Mouse (Mus musculus) neural tube, embryonic 12.5 days (tissue): Measurements from ENCODE around the gene Slbp. TPM values are rescaled to one million over a fixed set of nuclear protein-coding genes. Genes with fewer than 3 reads are reported as not detected.

Experiments used
- ATAC-seq: fragments of 200-750 bp; cut with Nextera tagmentation; 2 replicates; pipeline ENCODE4 v1.8.0; 2017; ENCODE audit warnings: low read depth, mild to moderate bottlenecking, moderate TSS enrichment, moderate library complexity; ENCODE audit not compliant: low FRiP score
- H3K27ac ChIP-seq: fragments of 300-500 bp; sonication (generic); 2 replicates; pipeline ENCODE4 v1.5.1; 2016
- H3K27me3 ChIP-seq: fragments of 300-500 bp; sonication (generic); replicated peaks from 2 replicates; pipeline ENCODE4 v1.6.1; 2016; ENCODE audit warnings: mild to moderate bottlenecking
- H3K36me3 ChIP-seq: fragments of 300-500 bp; sonication (generic); 2 replicates; pipeline ENCODE4 v1.6.1; 2016; ENCODE audit warnings: mild to moderate bottlenecking
- H3K4me1 ChIP-seq: fragments of 300-500 bp; sonication (generic); 2 replicates; pipeline ENCODE4 v1.6.1; 2016
- H3K4me2 ChIP-seq: fragments of 300-500 bp; sonication (generic); replicated peaks from 2 replicates; pipeline ENCODE4 v1.6.1; 2016; ENCODE audit warnings: mild to moderate bottlenecking
- H3K4me3 ChIP-seq: fragments of 300-500 bp; sonication (generic); 2 replicates; pipeline ENCODE4 v1.5.1; 2016
- H3K9ac ChIP-seq: fragments of 300-500 bp; sonication (generic); 2 replicates; pipeline ENCODE4 v1.6.1; 2016; ENCODE audit warnings: mild to moderate bottlenecking
- H3K9me3 ChIP-seq: fragments of 300-500 bp; sonication (generic); 2 replicates; pipeline ENCODE4 v1.6.1; 2016; ENCODE audit warnings: mild to moderate bottlenecking
- WGBS: fragments of 180-500 bp; shearing (Covaris S2); methylation state at CpG from one replicate; pipeline ENCODE4 v1.1.7; 2016; 5-methylcytosine and 5-hydroxymethylcytosine counted together
- polyA plus RNA-seq: library from polyadenylated mRNA; unstranded; fragments of >200 nt; fragmentation: Nextera tagmentation; extraction: Ambion mirVana; gene quantifications from 2 replicates; pipeline ENCODE4 v1.2.1, GENCODE M21; 2016

The Slbp gene
- polyA plus RNA-seq, 1 experiment from 2014 or later = 184 TPM

GRCm38 (mm10) chr5:33614391-33614790 lies 38.0 kb downstream of the Slbp start:
- Histone ChIP-seq H3K27ac (no peak overlapping the region), H3K4me3 (no peak overlapping the region), H3K4me1 (no peaks in the 10 kb centered on the region), H3K9ac (no peak overlapping the region), H3K4me2 (no peak overlapping the region), H3K36me3 (peaks cover 23% of the 10 kb centered on the region; the same call in 1 of the 2 replicates), H3K9me3 (no peaks in the 10 kb centered on the region), H3K27me3 (no peaks in the 10 kb centered on the region)
- whole genome bisulfite sequencing = 94% methylated on average over 6 of the region's 6 CpGs
- ATAC-seq = no peak

- H3K4me2 ChIP-seq = no peak overlapping the region
- H3K9me3 ChIP-seq = no peaks in the 10 kb centered on the region
- no peak for ATAC-seq
- no peak overlapping the region for H3K9ac ChIP-seq
- no peaks in the 10 kb centered on the region for H3K4me1 ChIP-seq
- H3K27ac ChIP-seq = no peak overlapping the region
- H3K36me3 ChIP-seq = peaks cover 46% of the 10 kb centered on the region
- no peak overlapping the region for H3K4me3 ChIP-seq
- WGBS = 90% methylated on average over 1 of the region's 1 CpGs
- H3K27me3 ChIP-seq = no peaks in the 10 kb centered on the region
Observed at GRCm38 (mm10) chr5:33611795-33612194, 40.6 kb downstream of the Slbp start.

- Histone ChIP-seq H3K4me3 (no peak overlapping the region), H3K27ac (no peak overlapping the region), H3K4me2 (no peak overlapping the region), H3K36me3 (peaks cover 59% of the 10 kb centered on the region), H3K4me1 (no peaks in the 10 kb centered on the region), H3K9me3 (no peaks in the 10 kb centered on the region), H3K9ac (no peak overlapping the region), H3K27me3 (no peaks in the 10 kb centered on the region)
- ATAC-seq = no peak
- 91% methylated on average over 1 of the region's 1 CpGs for WGBS
Observed at GRCm38 (mm10) chr5:33609226-33609625, 43.1 kb downstream of the Slbp start.

DNA sequence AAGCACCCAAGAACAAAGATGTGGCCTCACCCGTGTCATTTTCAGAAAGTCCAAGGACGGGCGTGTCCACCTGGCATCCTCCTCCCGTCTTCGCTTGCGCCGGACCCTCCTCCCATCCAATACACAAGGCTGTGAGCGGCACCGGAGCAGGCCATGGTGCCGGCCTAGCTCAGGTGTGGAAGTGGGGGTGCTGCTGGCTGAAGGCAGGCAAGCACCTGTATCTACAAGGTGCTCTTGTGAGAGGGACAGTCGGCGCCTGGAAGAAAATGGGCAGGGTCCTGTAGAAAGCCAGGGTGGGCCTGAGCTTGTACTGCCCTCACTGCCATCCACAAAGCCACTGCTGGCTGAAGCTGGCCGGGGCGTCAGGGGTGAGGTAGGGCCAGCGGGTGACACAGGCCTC lies 44.9 kb downstream of the Slbp start:
- peaks cover 54% of the 10 kb centered on the region for H3K36me3 ChIP-seq

GRCm38 (mm10) chr5:33606631-33607030 lies 45.7 kb downstream of the Slbp start:
- 73% methylated on average over 7 of the region's 7 CpGs for WGBS
- Histone ChIP-seq H3K4me1 (no peaks in the 10 kb centered on the region), H3K27me3 (no peaks in the 10 kb centered on the region), H3K36me3 (peaks cover 47% of the 10 kb centered on the region), H3K4me3 (no peak overlapping the region), H3K9me3 (no peaks in the 10 kb centered on the region), H3K4me2 (no peak overlapping the region), H3K27ac (no peak overlapping the region), H3K9ac (no peak overlapping the region)
- ATAC-seq = no peak

More for the DNA sequence above, 44.9 kb downstream of the Slbp start:
- Histone ChIP-seq H3K4me2 (no peak overlapping the region), H3K9me3 (no peaks in the 10 kb centered on the region), H3K4me3 (no peak overlapping the region), H3K27ac (no peak overlapping the region), H3K4me1 (no peaks in the 10 kb centered on the region), H3K9ac (no peak overlapping the region), H3K27me3 (no peaks in the 10 kb centered on the region)
- 95% methylated on average over 15 of the region's 15 CpGs for WGBS
- no peak for ATAC-seq

- Histone ChIP-seq H3K27me3 (no peaks in the 10 kb centered on the region), H3K4me2 (no peak overlapping the region), H3K36me3 (peaks cover 51% of the 10 kb centered on the region), H3K9ac (no peak overlapping the region), H3K9me3 (no peaks in the 10 kb centered on the region), H3K27ac (no peak overlapping the region), H3K4me1 (no peaks in the 10 kb centered on the region), H3K4me3 (no peak overlapping the region)
- WGBS = 91% methylated on average over 5 of the region's 5 CpGs
- no peak for ATAC-seq
Observed at GRCm38 (mm10) chr5:33605314-33605713, 47.1 kb downstream of the Slbp start.

DNA sequence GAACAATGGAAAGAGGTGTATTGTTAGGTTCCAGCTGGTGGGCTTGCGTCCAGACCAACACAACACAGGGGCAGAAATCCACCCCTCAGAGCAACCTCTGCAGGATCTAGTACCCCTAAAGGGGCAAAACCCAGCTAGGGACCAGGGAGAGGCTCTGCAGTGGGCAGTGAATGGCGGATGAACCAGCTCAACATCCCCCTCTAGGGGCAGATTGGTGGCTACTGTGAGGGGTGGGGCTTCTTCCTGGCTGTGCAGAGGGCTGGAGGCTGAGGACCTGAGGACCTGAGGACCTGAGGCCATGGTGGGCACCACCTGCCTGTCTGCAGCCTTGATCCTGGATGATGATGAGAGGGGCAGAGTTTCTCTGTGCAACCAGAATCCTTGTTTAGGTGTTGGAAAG lies 58.8 kb downstream of the Slbp start:
- WGBS = 46% methylated on average over 2 of the region's 2 CpGs
- no peak overlapping the region for H3K9ac ChIP-seq
- no peaks in the 10 kb centered on the region for H3K9me3 ChIP-seq
- H3K36me3 ChIP-seq = no peaks in the 10 kb centered on the region
- no peak overlapping the region for H3K27ac ChIP-seq
- H3K27me3 ChIP-seq = no peaks in the 10 kb centered on the region
- no peak overlapping the region for H3K4me3 ChIP-seq
- H3K4me1 ChIP-seq = no peaks in the 10 kb centered on the region
- no peak overlapping the region for H3K4me2 ChIP-seq
- ATAC-seq = no peak

DNA sequence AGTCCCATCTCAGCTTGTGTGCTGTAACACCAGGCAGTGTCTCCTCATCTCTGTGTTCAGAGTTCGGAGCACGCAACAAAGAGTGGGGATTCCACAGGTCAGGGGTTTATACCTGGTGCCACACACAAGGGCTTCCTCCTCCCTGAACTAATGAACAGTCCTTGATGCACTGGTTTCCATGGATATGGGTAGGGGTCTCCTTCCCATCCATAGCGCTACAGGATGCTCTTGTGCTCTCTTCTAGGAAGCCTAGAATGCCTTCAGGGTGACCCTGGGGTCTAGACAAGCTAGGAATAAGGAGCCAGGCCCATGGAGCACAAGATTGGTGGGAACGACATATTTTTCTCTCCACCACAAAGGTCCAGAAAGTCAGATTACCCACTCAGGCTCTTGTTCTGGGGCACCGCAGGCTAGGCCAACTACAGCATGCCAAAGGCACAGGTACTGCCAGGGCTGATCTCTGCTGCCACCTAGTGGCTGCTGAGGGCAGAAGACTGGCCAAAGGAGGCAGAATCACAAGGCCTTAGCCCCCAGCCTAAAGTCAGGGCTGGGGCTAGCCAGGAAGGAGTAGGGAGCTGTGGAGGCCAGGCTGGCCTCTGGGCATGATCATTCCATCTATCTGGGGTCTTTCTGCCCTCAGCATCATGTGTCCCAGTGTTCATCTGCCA lies 63.0 kb downstream of the Slbp start:
- ATAC-seq = peak; percentile 66; the same call in 1 of the 2 replicates
- H3K4me3 ChIP-seq = no peak overlapping the region
- H3K27me3 ChIP-seq = no peaks in the 10 kb centered on the region
- no peak overlapping the region for H3K9ac ChIP-seq
- no peak overlapping the region for H3K4me2 ChIP-seq
- no peaks in the 10 kb centered on the region for H3K36me3 ChIP-seq
- no peak overlapping the region for H3K27ac ChIP-seq
- H3K4me1 ChIP-seq = peaks cover 10% of the 10 kb centered on the region; the same call in 1 of the 2 replicates
- no peaks in the 10 kb centered on the region for H3K9me3 ChIP-seq
- 66% methylated on average over 5 of the region's 5 CpGs for WGBS

- no peak overlapping the region for H3K4me3 ChIP-seq
- peaks cover 10% of the 10 kb centered on the region; the same call in 1 of the 2 replicates for H3K4me1 ChIP-seq
- H3K9me3 ChIP-seq = no peaks in the 10 kb centered on the region
- no peak overlapping the region for H3K4me2 ChIP-seq
- no peaks in the 10 kb centered on the region for H3K27me3 ChIP-seq
- ATAC-seq = 0 out of 2 replicates have a peak, but pooled peaks have one; percentile 26
- H3K27ac ChIP-seq = no peak overlapping the region
- no peaks in the 10 kb centered on the region for H3K36me3 ChIP-seq
- WGBS = 82% methylated on average over 3 of the region's 3 CpGs
- no peak overlapping the region for H3K9ac ChIP-seq
Observed at GRCm38 (mm10) chr5:33588066-33588465, 64.3 kb downstream of the Slbp start.

- H3K4me1 ChIP-seq = peaks cover 10% of the 10 kb centered on the region; the same call in 1 of the 2 replicates
- ATAC-seq = peak; percentile 46; the same call in 1 of the 2 replicates
- no peak overlapping the region for H3K4me3 ChIP-seq
- no peak overlapping the region for H3K27ac ChIP-seq
- no peaks in the 10 kb centered on the region for H3K36me3 ChIP-seq
- WGBS = 41% methylated on average over 18 of the region's 18 CpGs
- no peaks in the 10 kb centered on the region for H3K27me3 ChIP-seq
- no peak overlapping the region for H3K4me2 ChIP-seq
- no peak overlapping the region for H3K9ac ChIP-seq
- no peaks in the 10 kb centered on the region for H3K9me3 ChIP-seq
Observed at GRCm38 (mm10) chr5:33587498-33588058, 64.8 kb downstream of the Slbp start.
